Mouse (Mus musculus): ENCODE results near the gene Cnnm4.
"Not testable (repeated sequence)": the region's sequence is repeated elsewhere in the genome, so short reads cannot be mapped to it uniquely, and the experiment has no call there.

Cnnm4 gene

GRCm38 (mm10) chr1:36535477-36536396 is 64.3 kb downstream of the Cnnm4 start:
- Histone ChIP-seq H3K9me3 (ENCODE audit: low read length) (no peaks in the 10 kb centered on the region), H3K4me3 (replicated peaks; ENCODE audit: low read length) (no peak overlapping the region), H3K27me3 (ENCODE audit: insufficient read depth, low read length) (no peaks in the 10 kb centered on the region), H3K36me3 (ENCODE audit: insufficient read depth, low read length) (peaks cover 31% of the 10 kb centered on the region), H3K4me1 (replicated peaks; ENCODE audit: low read depth, low read length) (peaks cover 36% of the 10 kb centered on the region)
- TF ChIP-seq POU5F1 (IDR thresholded peaks at IDR 0.05; ENCODE audit: borderline replicate concordance, low read length) (no peak), CTCF (conservative IDR thresholded peaks at IDR 0.05; ENCODE audit: low read length) (no peak), NANOG (IDR thresholded peaks at IDR 0.05; ENCODE audit: borderline replicate concordance, low read length) (no peak)

GRCm38 (mm10) chr1:36536397-36536728 is 64.9 kb downstream of the Cnnm4 start:
- H3K4me3 ChIP-seq (replicated peaks; ENCODE audit: low read length): no peak overlapping the region
- H3K36me3 ChIP-seq (ENCODE audit: insufficient read depth, low read length): peaks cover 31% of the 10 kb centered on the region
- no peaks in the 10 kb centered on the region for H3K9me3 ChIP-seq (ENCODE audit: low read length)
- TF ChIP-seq NANOG (IDR thresholded peaks at IDR 0.05; ENCODE audit: borderline replicate concordance, low read length) (no peak), CTCF (conservative IDR thresholded peaks at IDR 0.05; ENCODE audit: low read length) (no peak), POU5F1 (IDR thresholded peaks at IDR 0.05; ENCODE audit: borderline replicate concordance, low read length) (no peak)
- H3K27me3 ChIP-seq (ENCODE audit: insufficient read depth, low read length): no peaks in the 10 kb centered on the region
- peaks cover 30% of the 10 kb centered on the region for H3K4me1 ChIP-seq (replicated peaks; ENCODE audit: low read depth, low read length)

- H3K4me3 ChIP-seq (replicated peaks; ENCODE audit: low read length); H3K9me3 ChIP-seq (ENCODE audit: low read length); H3K27me3 ChIP-seq (ENCODE audit: insufficient read depth, low read length): not testable (repeated sequence)
- Histone ChIP-seq H3K4me1 (replicated peaks; ENCODE audit: low read depth, low read length) (peaks cover 30% of the 10 kb centered on the region), H3K36me3 (ENCODE audit: insufficient read depth, low read length) (peaks cover 35% of the 10 kb centered on the region)
These were observed 65.4 kb downstream of the Cnnm4 start, which contains the start of gene Ankrd23 for GRCm38 (mm10) chr1:36536783-36537182. Ankrd23 (minus strand) TSS chr1:36536883.

GRCm38 (mm10) chr1:36538727-36539126 is 67.3 kb downstream of the Cnnm4 start:
- Histone ChIP-seq H3K4me1 (replicated peaks; ENCODE audit: low read depth, low read length) (peaks cover 25% of the 10 kb centered on the region), H3K9me3 (ENCODE audit: low read length) (no peaks in the 10 kb centered on the region), H3K36me3 (ENCODE audit: insufficient read depth, low read length) (peaks cover 44% of the 10 kb centered on the region), H3K4me3 (replicated peaks; ENCODE audit: low read length) (no peak overlapping the region), H3K27me3 (ENCODE audit: insufficient read depth, low read length) (no peaks in the 10 kb centered on the region)
- TF ChIP-seq NANOG (IDR thresholded peaks at IDR 0.05; ENCODE audit: borderline replicate concordance, low read length): no peak
- no peak for TF ChIP-seq POU5F1 (IDR thresholded peaks at IDR 0.05; ENCODE audit: borderline replicate concordance, low read length)
- TF ChIP-seq CTCF (conservative IDR thresholded peaks at IDR 0.05; ENCODE audit: low read length): no peak

- TF ChIP-seq POU5F1 (IDR thresholded peaks at IDR 0.05; ENCODE audit: borderline replicate concordance, low read length): no peak
- TF ChIP-seq NANOG (IDR thresholded peaks at IDR 0.05; ENCODE audit: borderline replicate concordance, low read length): no peak
- TF ChIP-seq CTCF (conservative IDR thresholded peaks at IDR 0.05; ENCODE audit: low read length): no peak
- H3K4me1 ChIP-seq (replicated peaks; ENCODE audit: low read depth, low read length): peaks cover 25% of the 10 kb centered on the region
- H3K27me3 ChIP-seq (ENCODE audit: insufficient read depth, low read length): no peaks in the 10 kb centered on the region
- H3K9me3 ChIP-seq (ENCODE audit: low read length): no peaks in the 10 kb centered on the region
- no peak within 1 kb of the TSS for H3K4me3 ChIP-seq (replicated peaks; ENCODE audit: low read length)
- peaks cover 48% of the 10 kb centered on the region for H3K36me3 ChIP-seq (ENCODE audit: insufficient read depth, low read length)
These were observed 67.8 kb downstream of the Cnnm4 start, which contains the start of gene Gm42417 for GRCm38 (mm10) chr1:36539186-36539585. Gm42417 (minus strand) TSS chr1:36539429.

GRCm38 (mm10) chr1:36540132-36540531 is 68.7 kb downstream of the Cnnm4 start:
- Histone ChIP-seq H3K4me1 (replicated peaks; ENCODE audit: low read depth, low read length) (peaks cover 26% of the 10 kb centered on the region), H3K9me3 (ENCODE audit: low read length) (no peaks in the 10 kb centered on the region), H3K27me3 (ENCODE audit: insufficient read depth, low read length) (no peaks in the 10 kb centered on the region), H3K36me3 (ENCODE audit: insufficient read depth, low read length) (peaks cover 49% of the 10 kb centered on the region), H3K4me3 (replicated peaks; ENCODE audit: low read length) (no peak overlapping the region)
- TF ChIP-seq POU5F1 (IDR thresholded peaks at IDR 0.05; ENCODE audit: borderline replicate concordance, low read length): no peak
- TF ChIP-seq NANOG (IDR thresholded peaks at IDR 0.05; ENCODE audit: borderline replicate concordance, low read length): no peak
- no peak for TF ChIP-seq CTCF (conservative IDR thresholded peaks at IDR 0.05; ENCODE audit: low read length)

GRCm38 (mm10) chr1:36540807-36541206 is 69.4 kb downstream of the Cnnm4 start:
- Histone ChIP-seq H3K4me3 (replicated peaks; ENCODE audit: low read length) (no peak overlapping the region), H3K4me1 (replicated peaks; ENCODE audit: low read depth, low read length) (peaks cover 32% of the 10 kb centered on the region), H3K9me3 (ENCODE audit: low read length) (no peaks in the 10 kb centered on the region), H3K27me3 (ENCODE audit: insufficient read depth, low read length) (no peaks in the 10 kb centered on the region), H3K36me3 (ENCODE audit: insufficient read depth, low read length) (peaks cover 49% of the 10 kb centered on the region)
- TF ChIP-seq CTCF (conservative IDR thresholded peaks at IDR 0.05; ENCODE audit: low read length) (no peak), POU5F1 (IDR thresholded peaks at IDR 0.05; ENCODE audit: borderline replicate concordance, low read length) (no peak), NANOG (IDR thresholded peaks at IDR 0.05; ENCODE audit: borderline replicate concordance, low read length) (no peak)

- no peaks in the 10 kb centered on the region for H3K27me3 ChIP-seq (ENCODE audit: insufficient read depth, low read length)
- TF ChIP-seq POU5F1 (IDR thresholded peaks at IDR 0.05; ENCODE audit: borderline replicate concordance, low read length) (no peak), CTCF (conservative IDR thresholded peaks at IDR 0.05; ENCODE audit: low read length) (no peak), NANOG (IDR thresholded peaks at IDR 0.05; ENCODE audit: borderline replicate concordance, low read length) (no peak)
- H3K9me3 ChIP-seq (ENCODE audit: low read length): no peaks in the 10 kb centered on the region
- peaks cover 40% of the 10 kb centered on the region for H3K4me1 ChIP-seq (replicated peaks; ENCODE audit: low read depth, low read length)
- H3K36me3 ChIP-seq (ENCODE audit: insufficient read depth, low read length): peaks cover 49% of the 10 kb centered on the region
- no peak overlapping the region for H3K4me3 ChIP-seq (replicated peaks; ENCODE audit: low read length)
These were observed 70.4 kb downstream of the Cnnm4 start for GRCm38 (mm10) chr1:36541844-36542243.

Measured in E14TG2a.4 (cell line).